Mouse (Mus musculus) forebrain, embryonic 15.5 days (tissue): ENCODE data around the gene Txn2. TPM values are rescaled to one million over a fixed set of nuclear protein-coding genes. Genes with fewer than 3 reads are reported as not detected.
"Not testable (repeated sequence)": the region's sequence is repeated elsewhere in the genome, so short reads cannot be mapped to it uniquely, and the experiment has no call there.

Source experiments
- ATAC-seq: fragments of 200-750 bp; cut with Nextera tagmentation; replicated peaks from 2 replicates; pipeline ENCODE4 v1.8.0; 2017; ENCODE audit warnings: mild to moderate bottlenecking, moderate TSS enrichment, moderate library complexity
- H3K27ac ChIP-seq: fragments of 300-500 bp; sonication (generic); replicated peaks from 2 replicates; pipeline ENCODE4 v1.5.1; 2015; ENCODE audit warnings: mild to moderate bottlenecking, inconsistent platforms
- H3K27me3 ChIP-seq: fragments of 300-500 bp; sonication (generic); 2 replicates; pipeline ENCODE4 v1.6.1; 2015; ENCODE audit warnings: inconsistent platforms
- H3K36me3 ChIP-seq: fragments of 300-500 bp; sonication (generic); 2 replicates; pipeline ENCODE4 v1.6.1; 2015; ENCODE audit warnings: mild to moderate bottlenecking, inconsistent platforms
- H3K4me1 ChIP-seq: fragments of 300-500 bp; sonication (generic); 2 replicates; pipeline ENCODE4 v1.6.1; 2015; ENCODE audit warnings: inconsistent platforms
- H3K4me2 ChIP-seq: fragments of 300-500 bp; sonication (generic); replicated peaks from 2 replicates; pipeline ENCODE4 v1.6.1; 2015; ENCODE audit warnings: mild to moderate bottlenecking, inconsistent platforms
- H3K4me3 ChIP-seq: fragments of 300-500 bp; sonication (generic); 2 replicates; pipeline ENCODE4 v1.5.1; 2015; ENCODE audit warnings: mild to moderate bottlenecking, inconsistent platforms
- H3K9ac ChIP-seq: fragments of 300-500 bp; sonication (generic); replicated peaks from 2 replicates; pipeline ENCODE4 v1.6.1; 2015; ENCODE audit warnings: mild to moderate bottlenecking, inconsistent platforms
- H3K9me3 ChIP-seq: fragments of 300-500 bp; sonication (generic); 2 replicates; pipeline ENCODE4 v1.6.1; 2016; ENCODE audit warnings: inconsistent platforms
- WGBS: fragments of 180-500 bp; shearing (Covaris S2); methylation state at CpG from one replicate; pipeline ENCODE4 v1.1.7; 2015; ENCODE audit warnings: mixed read lengths; 5-methylcytosine and 5-hydroxymethylcytosine counted together
- polyA plus RNA-seq: library from polyadenylated mRNA; unstranded; fragments of >200 nt; fragmentation: Nextera tagmentation; extraction: Ambion mirVana; gene quantifications from 2 replicates; pipeline ENCODE4 v1.2.1, GENCODE M21; 2015

The Txn2 gene
- polyA plus RNA-seq, 1 experiment from 2014 or later: 230 TPM

GRCm38 (mm10) chr15:77868340-77868739 lies 60.5 kb downstream of the Txn2 start:
- no peak for ATAC-seq
- no peaks in the 10 kb centered on the region for H3K27me3 ChIP-seq
- 91% methylated on average over 5 of the region's 5 CpGs for WGBS

GRCm38 (mm10) chr15:77867231-77867968 lies 61.4 kb downstream of the Txn2 start:
- H3K4me1 ChIP-seq, H3K9me3 ChIP-seq, H3K4me2 ChIP-seq, H3K36me3 ChIP-seq, H3K27me3 ChIP-seq, H3K4me3 ChIP-seq, H3K27ac ChIP-seq, ATAC-seq, H3K9ac ChIP-seq: not testable (repeated sequence)
- 92% methylated on average over 7 of the region's 10 CpGs for WGBS

More at GRCm38 (mm10) chr15:77868340-77868739, 60.5 kb downstream of the Txn2 start:
- Histone ChIP-seq H3K36me3 (no peaks in the 10 kb centered on the region), H3K9ac (no peak overlapping the region), H3K27ac (no peak overlapping the region), H3K4me2 (no peak overlapping the region), H3K4me3 (no peak overlapping the region), H3K9me3 (no peaks in the 10 kb centered on the region), H3K4me1 (0 out of 2 replicates have a peak, but pooled peaks cover 5% of the 10 kb centered on the region)

- Histone ChIP-seq H3K4me3 (no peak overlapping the region), H3K27ac (no peak overlapping the region), H3K4me1 (0 out of 2 replicates have a peak, but pooled peaks cover 5% of the 10 kb centered on the region), H3K4me2 (no peak overlapping the region), H3K9ac (no peak overlapping the region), H3K27me3 (no peaks in the 10 kb centered on the region), H3K36me3 (no peaks in the 10 kb centered on the region), H3K9me3 (no peaks in the 10 kb centered on the region)
- WGBS: 39% methylated on average over 11 of the region's 11 CpGs
- ATAC-seq: no peak
Observed at GRCm38 (mm10) chr15:77866583-77867220, 62.1 kb downstream of the Txn2 start.

Other genes with a start within 250 kb of the Txn2 start
- gene Apol7e, start 230.1 kb downstream of the Txn2 start, polyA plus RNA-seq: not detected in 2 replicates
- not detected in 2 replicates for gene Apol9b, start 200.0 kb downstream of the Txn2 start, polyA plus RNA-seq
- 0.20 TPM in 1 of 2 replicates, not detected in the other for gene Apol8, start 172.0 kb downstream of the Txn2 start, polyA plus RNA-seq
- gene Myh9, start 86.8 kb downstream of the Txn2 start, polyA plus RNA-seq: 12.3 and 12.4 TPM in 2 replicates
- gene Foxred2, start 27.7 kb upstream of the Txn2 start, polyA plus RNA-seq: 13.8 and 14.5 TPM in 2 replicates
- 186 and 199 TPM in 2 replicates for gene Eif3d, start 41.8 kb upstream of the Txn2 start, polyA plus RNA-seq
- 7.0 and 7.6 TPM in 2 replicates for gene Cacng2, start 191.0 kb upstream of the Txn2 start, polyA plus RNA-seq
- gene Ift27, start 245.1 kb upstream of the Txn2 start, polyA plus RNA-seq: 118 and 120 TPM in 2 replicates